Mouse (Mus musculus): ENCODE results near the gene S100a2. TPM values are rescaled to one million over a fixed set of nuclear protein-coding genes. Genes with fewer than 3 reads are reported as not detected.

Gene S100a2
- polyA plus RNA-seq (2017; shearing (Covaris generic)) = 1 to 10 TPM in 1 of 2 experiments, under 1 TPM in 1; 0.63 to 1.9 TPM

GRCm38 (mm10) chr3:90589947-90590346 lies at the start of gene S100a2:
Gene S100a2, plus strand, starts transcription at chr3:90590247.

DNA sequence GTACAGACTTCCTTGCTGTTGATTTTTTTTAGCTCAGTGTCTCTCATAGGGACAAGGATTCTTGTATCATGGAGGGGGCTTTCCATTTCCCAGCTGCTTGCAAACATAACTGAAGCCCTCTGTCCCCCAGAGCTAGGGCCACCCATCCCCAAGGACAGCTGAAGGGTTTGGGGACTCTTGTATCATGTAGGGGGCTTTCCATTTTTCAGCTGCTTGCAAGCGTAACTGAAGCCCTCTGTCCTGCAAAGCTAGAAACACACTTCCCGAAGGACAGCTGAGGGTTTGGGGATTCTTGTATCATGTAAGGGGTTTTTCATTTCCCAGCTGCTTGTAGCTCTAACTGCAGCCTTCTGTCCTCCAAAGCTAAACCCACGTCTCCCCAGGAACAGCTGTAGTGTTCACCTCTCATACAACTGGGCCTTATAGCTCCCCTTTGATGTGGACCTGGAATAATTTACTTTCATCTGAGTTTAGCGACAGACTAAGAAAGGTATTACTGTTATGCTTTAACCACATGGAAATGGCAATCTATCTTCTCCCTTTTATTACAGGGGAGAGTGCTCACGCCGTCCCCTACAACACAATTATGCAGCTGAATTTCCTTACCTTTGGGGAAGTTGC lies 29.9 kb upstream of the S100a2 start, which contains the start of gene S100a3:
TSS of gene S100a3 (plus strand) at position 571 of the 621 bp plus-strand sequence.

DNA sequence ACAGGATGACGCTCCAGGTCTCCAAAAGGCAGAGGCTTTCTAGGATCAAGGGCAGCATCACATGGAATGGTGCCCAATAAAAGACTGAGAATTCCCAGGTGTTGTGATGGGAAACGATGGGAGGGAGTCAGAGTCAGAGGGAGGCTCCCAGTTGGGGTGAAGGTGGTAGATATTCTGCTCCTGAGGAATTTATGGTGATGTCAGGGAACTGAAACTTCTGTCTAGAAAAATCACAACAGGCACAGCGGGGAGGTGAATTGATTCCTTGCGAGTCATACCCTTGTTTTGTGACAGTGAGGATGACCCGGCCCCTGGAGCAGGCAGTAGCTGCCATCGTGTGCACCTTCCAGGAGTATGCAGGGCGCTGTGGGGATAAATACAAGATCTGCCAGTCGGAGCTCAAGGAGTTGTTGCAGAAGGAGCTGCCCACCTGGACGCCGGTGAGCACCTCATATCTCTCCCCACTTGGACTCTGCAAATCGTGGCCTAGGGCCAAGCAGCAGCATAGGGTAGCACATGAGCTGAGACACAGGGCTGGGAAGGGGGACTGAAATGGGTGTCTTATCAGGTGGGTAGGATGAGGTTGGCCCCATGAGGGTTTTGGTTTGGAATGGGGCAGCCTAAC lies 11.6 kb downstream of the S100a2 start, which contains the start of gene Gm42674:
TSS of gene Gm42674 (plus strand) at position 419 of the 625 bp plus-strand sequence.

GRCm38 (mm10) chr3:90603623-90604022 lies 13.6 kb downstream of the S100a2 start, which contains the start of gene S100a4:
Gene S100a4, plus strand, starts transcription at chr3:90603771.

GRCm38 (mm10) chr3:90608223-90608622 lies 18.2 kb downstream of the S100a2 start, which contains the start of gene S100a5:
Gene S100a5, plus strand, starts transcription at chr3:90608523.

GRCm38 (mm10) chr3:90612728-90613291 lies 22.8 kb downstream of the S100a2 start, which contains the start of gene S100a6:
Gene S100a6, plus strand, starts transcription at chr3:90612882.

Other genes with a start within 250 kb of the S100a2 start
- under 1 TPM in 1 of 2 experiments, not detected in 1; 0.64 TPM for gene Slc27a3, start 200.3 kb upstream of the S100a2 start, polyA plus RNA-seq (2017; shearing (Covaris generic))
- gene Ints3, start 156.6 kb upstream of the S100a2 start, polyA plus RNA-seq (2017; shearing (Covaris generic)) = 10 to 100 TPM; 18.3 to 32.8 TPM
- gene Npr1, start 124.4 kb upstream of the S100a2 start, polyA plus RNA-seq (2017; shearing (Covaris generic)) = under 1 TPM in 1 of 2 experiments, not detected in 1; 0.43 TPM
- gene Ilf2, start 114.1 kb upstream of the S100a2 start, polyA plus RNA-seq (2017; shearing (Covaris generic)) = 10 to 100 TPM; 74.7 to 96.6 TPM
- 10 to 100 TPM; 96.3 to 96.9 TPM for gene Snapin, start 99.2 kb upstream of the S100a2 start, polyA plus RNA-seq (2017; shearing (Covaris generic))
- 100 to 1,000 TPM; 147 to 160 TPM for gene Chtop, start 80.7 kb upstream of the S100a2 start, polyA plus RNA-seq (2017; shearing (Covaris generic))
- gene S100a1, start 75.9 kb upstream of the S100a2 start, polyA plus RNA-seq (2017; shearing (Covaris generic)) = 1 to 10 TPM; 4.4 to 6.8 TPM
- gene S100a13, start 75.8 kb upstream of the S100a2 start, polyA plus RNA-seq (2017; shearing (Covaris generic)) = 100 to 1,000 TPM; 192 to 245 TPM
- under 1 TPM in 1 of 2 experiments, not detected in 1; 0.68 TPM for gene S100a14, start 63.4 kb upstream of the S100a2 start, polyA plus RNA-seq (2017; shearing (Covaris generic))
- gene S100a16, start 53.0 kb upstream of the S100a2 start, polyA plus RNA-seq (2017; shearing (Covaris generic)) = not detected
- 1 to 10 TPM; 2.0 to 2.8 TPM for gene S100a3, start 29.7 kb upstream of the S100a2 start, polyA plus RNA-seq (2017; shearing (Covaris generic))
- not detected for gene Gm42674, start 11.7 kb downstream of the S100a2 start, polyA plus RNA-seq (2017; shearing (Covaris generic))
- gene S100a4, start 13.5 kb downstream of the S100a2 start, polyA plus RNA-seq (2017; shearing (Covaris generic)) = 100 to 1,000 TPM in 1 of 2 experiments, 10 to 100 TPM in 1; 94.8 to 925 TPM
- not detected for gene S100a5, start 18.3 kb downstream of the S100a2 start, polyA plus RNA-seq (2017; shearing (Covaris generic))
- gene S100a6, start 22.6 kb downstream of the S100a2 start, polyA plus RNA-seq (2017; shearing (Covaris generic)) = 1,000 to 10,000 TPM in 1 of 2 experiments, 100 to 1,000 TPM in 1; 298 to 1,210 TPM
- gene S100a7a, start 63.8 kb downstream of the S100a2 start, polyA plus RNA-seq (2017; shearing (Covaris generic)) = not detected
- under 1 TPM in 1 of 2 experiments, not detected in 1; 0.88 TPM for gene S100a8, start 78.7 kb downstream of the S100a2 start, polyA plus RNA-seq (2017; shearing (Covaris generic))
- under 1 TPM in 1 of 2 experiments, not detected in 1; 0.33 TPM for gene S100a9, start 105.5 kb downstream of the S100a2 start, polyA plus RNA-seq (2017; shearing (Covaris generic))
- gene Pglyrp4, start 136.7 kb downstream of the S100a2 start, polyA plus RNA-seq (2017; shearing (Covaris generic)) = not detected
- not detected for gene Gm5849, start 187.6 kb downstream of the S100a2 start, polyA plus RNA-seq (2017; shearing (Covaris generic))